Mouse (Mus musculus): ENCODE data around the gene 6430531B16Rik.

Gene 6430531B16Rik

GRCm38 (mm10) chr7:139937138-139937537 lies 41.4 kb downstream of the 6430531B16Rik start:
- DNase-seq (ENCODE audit: low spot score): no peak

GRCm38 (mm10) chr7:139936705-139937104 lies 41.9 kb downstream of the 6430531B16Rik start:
- no peak for DNase-seq (ENCODE audit: low spot score)

- peak; percentile 15 for DNase-seq (ENCODE audit: low spot score)
Measured at GRCm38 (mm10) chr7:139930732-139931131, 47.8 kb downstream of the 6430531B16Rik start.

Measured in urinary bladder, postnatal 25 days (tissue).